Mouse (Mus musculus) lung, embryonic 16.5 days (tissue): ENCODE results near the gene Slc4a4. TPM values are rescaled to one million over a fixed set of nuclear protein-coding genes. Genes with fewer than 3 reads are reported as not detected.

Experiments
- ATAC-seq: fragments of 200-750 bp; cut with Nextera tagmentation; 2 replicates; pipeline ENCODE4 v1.8.0; 2017; ENCODE audit warnings: low read depth, mild to moderate bottlenecking, moderate library complexity
- H3K27ac ChIP-seq: fragments of 300-500 bp; sonication (generic); 2 replicates; pipeline ENCODE4 v1.5.1; 2014; ENCODE audit warnings: mild to moderate bottlenecking, control low read depth, low read length
- H3K27me3 ChIP-seq: fragments of 300-500 bp; sonication (generic); 2 replicates; pipeline ENCODE4 v1.6.1; 2014; ENCODE audit warnings: low read depth, low read length, mixed read lengths; ENCODE audit not compliant: control insufficient read depth, insufficient read depth
- H3K36me3 ChIP-seq: fragments of 300-500 bp; sonication (generic); 2 replicates; pipeline ENCODE4 v1.6.1; 2014; ENCODE audit warnings: low read length; ENCODE audit not compliant: control insufficient read depth, insufficient read depth
- H3K4me1 ChIP-seq: fragments of 300-500 bp; sonication (generic); replicated peaks from 2 replicates; pipeline ENCODE4 v1.6.1; 2014; ENCODE audit warnings: low read length, mixed read lengths; ENCODE audit not compliant: control insufficient read depth, insufficient read depth
- H3K4me2 ChIP-seq: fragments of 300-500 bp; sonication (generic); 2 replicates; pipeline ENCODE4 v1.6.1; 2014; ENCODE audit warnings: low read depth, low read length, control low read depth
- H3K4me3 ChIP-seq: fragments of 300-500 bp; sonication (generic); 2 replicates; pipeline ENCODE4 v1.5.1; 2014; ENCODE audit warnings: mild to moderate bottlenecking, low read length, control low read depth
- H3K9ac ChIP-seq: fragments of 300-500 bp; sonication (generic); 2 replicates; pipeline ENCODE4 v1.6.1; 2014; ENCODE audit warnings: low read length, control low read depth
- H3K9me3 ChIP-seq: fragments of 300-500 bp; sonication (generic); 2 replicates; pipeline ENCODE4 v1.6.1; 2016; ENCODE audit warnings: low read length; ENCODE audit not compliant: control insufficient read depth
- WGBS: fragments of 180-500 bp; shearing (Covaris S2); extraction: QIAGEN DNeasy Blood & Tissue Kit; methylation state at CpG from one replicate; pipeline ENCODE4 v1.1.7; 2014; 5-methylcytosine and 5-hydroxymethylcytosine counted together
- polyA plus RNA-seq: library from polyadenylated mRNA; unstranded; fragments of >200 nt; fragmentation: Nextera tagmentation; extraction: Ambion mirVana; gene quantifications from 2 replicates; pipeline ENCODE4 v1.2.1, GENCODE M21; 2015

Gene Slc4a4
- polyA plus RNA-seq, 1 experiment from 2014 or later, result 2.8 TPM

GRCm38 (mm10) chr5:89088462-89088861, 201.8 kb downstream of the Slc4a4 start:
- no peak for ATAC-seq
- Histone ChIP-seq H3K9me3 (no peaks in the 10 kb centered on the region), H3K36me3 (no peaks in the 10 kb centered on the region), H3K4me1 (no peaks in the 10 kb centered on the region), H3K9ac (no peak overlapping the region), H3K27me3 (no peaks in the 10 kb centered on the region), H3K4me3 (no peak overlapping the region), H3K27ac (no peak overlapping the region), H3K4me2 (no peak overlapping the region)
- WGBS, result 63% methylated on average over 11 of the region's 11 CpGs

- no peak overlapping the region for H3K27ac ChIP-seq
- H3K4me2 ChIP-seq, result no peak overlapping the region
- no peak for ATAC-seq
- 86% methylated on average over 3 of the region's 3 CpGs for WGBS
- no peak overlapping the region for H3K9ac ChIP-seq
- no peaks in the 10 kb centered on the region for H3K9me3 ChIP-seq
- H3K4me3 ChIP-seq, result no peak overlapping the region
- H3K27me3 ChIP-seq, result no peaks in the 10 kb centered on the region
- no peaks in the 10 kb centered on the region for H3K36me3 ChIP-seq
- no peaks in the 10 kb centered on the region for H3K4me1 ChIP-seq
Measured at GRCm38 (mm10) chr5:89090131-89090530, 203.5 kb downstream of the Slc4a4 start.

GRCm38 (mm10) chr5:89096371-89096770, 209.8 kb downstream of the Slc4a4 start:
- Histone ChIP-seq H3K9me3 (no peaks in the 10 kb centered on the region), H3K27me3 (no peaks in the 10 kb centered on the region), H3K4me2 (no peak overlapping the region), H3K27ac (no peak overlapping the region), H3K36me3 (no peaks in the 10 kb centered on the region), H3K4me1 (no peaks in the 10 kb centered on the region), H3K9ac (no peak overlapping the region), H3K4me3 (no peak overlapping the region)
- no peak for ATAC-seq

- no peak for ATAC-seq
- Histone ChIP-seq H3K4me1 (no peaks in the 10 kb centered on the region), H3K9ac (no peak overlapping the region), H3K36me3 (no peaks in the 10 kb centered on the region), H3K4me2 (no peak overlapping the region), H3K27ac (no peak overlapping the region), H3K4me3 (no peak overlapping the region), H3K9me3 (no peaks in the 10 kb centered on the region), H3K27me3 (no peaks in the 10 kb centered on the region)
- WGBS, result 85% methylated on average over 3 of the region's 3 CpGs
Measured at GRCm38 (mm10) chr5:89097291-89097690, 210.7 kb downstream of the Slc4a4 start.

- no peak overlapping the region for H3K9ac ChIP-seq
- no peaks in the 10 kb centered on the region for H3K27me3 ChIP-seq
- H3K27ac ChIP-seq, result no peak overlapping the region
- no peaks in the 10 kb centered on the region for H3K9me3 ChIP-seq
- no peaks in the 10 kb centered on the region for H3K36me3 ChIP-seq
- no peaks in the 10 kb centered on the region for H3K4me1 ChIP-seq
- H3K4me3 ChIP-seq, result no peak overlapping the region
- whole genome bisulfite sequencing, result 77% methylated on average over 4 of the region's 4 CpGs
- no peak overlapping the region for H3K4me2 ChIP-seq
- no peak for ATAC-seq
Measured at GRCm38 (mm10) chr5:89098121-89098520, 211.5 kb downstream of the Slc4a4 start.

- Histone ChIP-seq H3K27ac (no peak overlapping the region), H3K4me2 (no peak overlapping the region), H3K4me1 (no peaks in the 10 kb centered on the region), H3K4me3 (no peak overlapping the region), H3K9me3 (no peaks in the 10 kb centered on the region), H3K27me3 (no peaks in the 10 kb centered on the region), H3K9ac (no peak overlapping the region), H3K36me3 (no peaks in the 10 kb centered on the region)
- ATAC-seq, result no peak
- 88% methylated on average over 3 of the region's 3 CpGs for WGBS
Measured at GRCm38 (mm10) chr5:89099886-89100285, 213.3 kb downstream of the Slc4a4 start.

GRCm38 (mm10) chr5:89102560-89102959, 215.9 kb downstream of the Slc4a4 start:
- no peak overlapping the region for H3K4me2 ChIP-seq
- H3K27ac ChIP-seq, result no peak overlapping the region
- H3K4me1 ChIP-seq, result no peaks in the 10 kb centered on the region
- no peak overlapping the region for H3K9ac ChIP-seq
- no peaks in the 10 kb centered on the region for H3K9me3 ChIP-seq
- ATAC-seq, result no peak
- H3K36me3 ChIP-seq, result no peaks in the 10 kb centered on the region
- no peaks in the 10 kb centered on the region for H3K27me3 ChIP-seq
- H3K4me3 ChIP-seq, result no peak overlapping the region
- WGBS, result 64% methylated on average over 4 of the region's 4 CpGs

- WGBS, result 70% methylated on average over 9 of the region's 9 CpGs
- no peak for ATAC-seq
Measured at GRCm38 (mm10) chr5:89105346-89105745, 218.7 kb downstream of the Slc4a4 start.

GRCm38 (mm10) chr5:89106217-89106616, 219.6 kb downstream of the Slc4a4 start:
- Histone ChIP-seq H3K9me3 (no peaks in the 10 kb centered on the region), H3K4me2 (no peak overlapping the region), H3K4me3 (no peak overlapping the region), H3K4me1 (no peaks in the 10 kb centered on the region), H3K27ac (no peak overlapping the region), H3K27me3 (no peaks in the 10 kb centered on the region), H3K9ac (no peak overlapping the region), H3K36me3 (no peaks in the 10 kb centered on the region)
- ATAC-seq, result no peak

More at GRCm38 (mm10) chr5:89105346-89105745, 218.7 kb downstream of the Slc4a4 start:
- Histone ChIP-seq H3K27ac (no peak overlapping the region), H3K4me3 (no peak overlapping the region), H3K9me3 (no peaks in the 10 kb centered on the region), H3K36me3 (no peaks in the 10 kb centered on the region), H3K9ac (no peak overlapping the region), H3K27me3 (no peaks in the 10 kb centered on the region), H3K4me1 (no peaks in the 10 kb centered on the region), H3K4me2 (no peak overlapping the region)

GRCm38 (mm10) chr5:89108809-89109208, 222.2 kb downstream of the Slc4a4 start:
- Histone ChIP-seq H3K4me3 (no peak overlapping the region), H3K27me3 (no peaks in the 10 kb centered on the region), H3K36me3 (no peaks in the 10 kb centered on the region), H3K4me2 (no peak overlapping the region), H3K9me3 (no peaks in the 10 kb centered on the region), H3K9ac (no peak overlapping the region), H3K4me1 (no peaks in the 10 kb centered on the region), H3K27ac (no peak overlapping the region)
- 73% methylated on average over 1 of the region's 1 CpGs for WGBS
- ATAC-seq, result no peak
